Mouse (Mus musculus): ENCODE measurements at regions not wholly inside any gene's neighbourhood (a gene's known extent, or its start where the extent isn't known, plus 50 kb on each side); places are given as distances from the start of the nearest gene placed in this dataset.
"Not testable (repeated sequence)": the region's sequence is repeated elsewhere in the genome, so short reads cannot be mapped to it uniquely, and the experiment has no call there.

DNA sequence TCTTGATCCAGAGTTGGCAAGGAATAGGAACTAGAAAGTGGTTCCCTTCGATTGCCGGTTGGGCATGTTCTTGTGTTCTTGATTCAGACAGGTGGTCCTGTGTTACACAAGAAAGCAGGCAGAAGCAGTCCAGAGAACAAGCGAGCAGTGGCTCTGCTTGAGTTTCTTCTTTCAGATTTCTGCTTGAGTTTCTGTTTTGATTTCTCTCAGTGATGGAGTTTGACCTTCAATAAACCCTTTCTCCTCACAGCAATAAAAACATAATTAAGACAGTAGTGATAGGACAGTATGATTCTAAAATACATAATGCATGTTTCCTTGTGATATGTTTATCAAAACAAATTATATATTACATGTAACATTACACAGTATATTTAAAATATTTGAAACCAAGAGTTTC is 59.1 kb downstream of the Klf6 start:
- Histone ChIP-seq H3K27me3 (ENCODE audit: control insufficient read depth, insufficient read depth, low read length) (no peaks in the 10 kb centered on the region), H3K27ac (ENCODE audit: control insufficient read depth, insufficient read depth, low read length) (no peak overlapping the region), H3K4me1 (replicated peaks; ENCODE audit: control insufficient read depth, insufficient read depth, low read length) (no peaks in the 10 kb centered on the region), H3K36me3 (ENCODE audit: control insufficient read depth, insufficient read depth, low read length) (no peaks in the 10 kb centered on the region), H3K4me3 (ENCODE audit: control insufficient read depth, insufficient read depth, low read length) (no peak overlapping the region)
- WGBS = 74% methylated on average over 3 of the region's 3 CpGs
- TF ChIP-seq CTCF (IDR thresholded peaks at IDR 0.05; ENCODE audit: borderline replicate concordance, control insufficient read depth, extremely low read depth, insufficient read depth, low read length, poor library complexity) (no peak), POLR2A (IDR thresholded peaks at IDR 0.05; ENCODE audit: control insufficient read depth, extremely low read depth, insufficient read depth, low read length, poor library complexity) (no peak)
- no peak for DNase-seq

DNA sequence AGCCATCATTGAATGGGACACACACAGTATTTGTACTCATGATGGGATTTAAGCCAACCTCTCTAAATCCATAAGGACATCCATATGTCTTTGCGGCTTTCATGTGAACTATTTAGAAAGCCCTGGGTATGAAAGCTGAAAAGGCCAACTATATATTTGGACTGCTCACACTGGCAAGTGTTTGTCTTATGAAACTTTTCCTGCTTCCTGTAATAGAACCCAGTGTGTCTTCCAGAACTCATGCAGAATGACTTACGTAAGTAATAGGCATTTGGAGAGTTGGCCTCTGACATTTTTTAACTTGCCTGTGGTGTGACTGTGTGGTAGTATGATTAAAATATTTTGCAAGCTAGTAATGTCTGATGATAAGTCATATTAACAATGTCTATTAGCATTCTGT is 70.2 kb downstream of the Klf6 start:
- no peak for DNase-seq
- no peak overlapping the region for H3K27ac ChIP-seq (ENCODE audit: control insufficient read depth, insufficient read depth, low read length)
- no peaks in the 10 kb centered on the region for H3K27me3 ChIP-seq (ENCODE audit: control insufficient read depth, insufficient read depth, low read length)
- WGBS = 97% methylated on average over 2 of the region's 2 CpGs
- TF ChIP-seq CTCF (IDR thresholded peaks at IDR 0.05; ENCODE audit: borderline replicate concordance, control insufficient read depth, extremely low read depth, insufficient read depth, low read length, poor library complexity) (no peak), POLR2A (IDR thresholded peaks at IDR 0.05; ENCODE audit: control insufficient read depth, extremely low read depth, insufficient read depth, low read length, poor library complexity) (no peak)
- no peaks in the 10 kb centered on the region for H3K4me1 ChIP-seq (replicated peaks; ENCODE audit: control insufficient read depth, insufficient read depth, low read length)
- H3K36me3 ChIP-seq (ENCODE audit: control insufficient read depth, insufficient read depth, low read length) = no peaks in the 10 kb centered on the region
- H3K4me3 ChIP-seq (ENCODE audit: control insufficient read depth, insufficient read depth, low read length) = no peak overlapping the region

DNA sequence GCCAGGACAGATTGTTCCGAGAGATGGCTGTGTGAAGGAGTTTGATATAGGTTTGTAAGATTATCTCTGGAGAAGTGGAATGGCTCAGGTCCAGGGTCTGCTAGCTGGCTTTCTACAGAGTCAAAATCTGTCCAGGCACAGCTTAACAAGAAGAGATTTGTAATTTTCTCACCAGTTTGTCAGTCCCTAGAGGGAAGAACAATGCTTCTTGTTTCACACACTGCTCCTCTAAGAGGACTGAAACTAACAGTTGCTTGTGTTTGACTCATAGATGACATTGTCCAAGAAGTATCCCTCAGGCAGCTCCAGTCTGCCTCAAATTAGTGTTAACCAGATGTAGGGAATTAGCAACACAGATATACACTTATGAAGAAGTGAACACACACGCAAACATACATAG is 76.2 kb downstream of the Klf6 start:
- WGBS = 95% methylated on average over 2 of the region's 2 CpGs
- Histone ChIP-seq H3K36me3 (ENCODE audit: control insufficient read depth, insufficient read depth, low read length) (no peaks in the 10 kb centered on the region), H3K27me3 (ENCODE audit: control insufficient read depth, insufficient read depth, low read length) (no peaks in the 10 kb centered on the region), H3K27ac (ENCODE audit: control insufficient read depth, insufficient read depth, low read length) (no peak overlapping the region), H3K4me3 (ENCODE audit: control insufficient read depth, insufficient read depth, low read length) (no peak overlapping the region), H3K4me1 (replicated peaks; ENCODE audit: control insufficient read depth, insufficient read depth, low read length) (no peaks in the 10 kb centered on the region)
- DNase-seq = no peak
- no peak for TF ChIP-seq POLR2A (IDR thresholded peaks at IDR 0.05; ENCODE audit: control insufficient read depth, extremely low read depth, insufficient read depth, low read length, poor library complexity)
- no peak for TF ChIP-seq CTCF (IDR thresholded peaks at IDR 0.05; ENCODE audit: borderline replicate concordance, control insufficient read depth, extremely low read depth, insufficient read depth, low read length, poor library complexity)

DNA sequence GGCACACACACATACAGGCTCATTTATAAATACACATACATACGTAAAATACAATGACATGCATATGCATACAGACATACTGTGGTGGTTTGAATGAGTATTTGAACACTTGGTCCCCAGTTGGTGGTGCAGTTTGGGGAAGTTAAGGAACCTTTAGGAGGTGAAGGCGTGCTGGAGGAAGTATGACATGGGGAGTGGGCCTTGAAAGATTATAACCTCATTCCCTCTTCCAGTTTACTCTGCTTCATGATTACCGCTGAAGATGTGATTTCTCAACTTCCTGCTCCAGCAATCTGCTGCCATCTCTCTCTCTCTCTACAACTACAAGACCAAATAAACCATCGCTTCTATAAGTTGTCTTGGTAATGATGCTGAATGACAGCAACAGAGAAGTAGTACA is 76.7 kb downstream of the Klf6 start:
- WGBS = 83% methylated on average over 4 of the region's 4 CpGs
- no peak for DNase-seq
- no peak overlapping the region for H3K27ac ChIP-seq (ENCODE audit: control insufficient read depth, insufficient read depth, low read length)
- no peaks in the 10 kb centered on the region for H3K36me3 ChIP-seq (ENCODE audit: control insufficient read depth, insufficient read depth, low read length)
- H3K27me3 ChIP-seq (ENCODE audit: control insufficient read depth, insufficient read depth, low read length) = no peaks in the 10 kb centered on the region
- H3K4me3 ChIP-seq (ENCODE audit: control insufficient read depth, insufficient read depth, low read length) = no peak overlapping the region
- TF ChIP-seq CTCF (IDR thresholded peaks at IDR 0.05; ENCODE audit: borderline replicate concordance, control insufficient read depth, extremely low read depth, insufficient read depth, low read length, poor library complexity) (no peak), POLR2A (IDR thresholded peaks at IDR 0.05; ENCODE audit: control insufficient read depth, extremely low read depth, insufficient read depth, low read length, poor library complexity) (no peak)
- no peaks in the 10 kb centered on the region for H3K4me1 ChIP-seq (replicated peaks; ENCODE audit: control insufficient read depth, insufficient read depth, low read length)

DNA sequence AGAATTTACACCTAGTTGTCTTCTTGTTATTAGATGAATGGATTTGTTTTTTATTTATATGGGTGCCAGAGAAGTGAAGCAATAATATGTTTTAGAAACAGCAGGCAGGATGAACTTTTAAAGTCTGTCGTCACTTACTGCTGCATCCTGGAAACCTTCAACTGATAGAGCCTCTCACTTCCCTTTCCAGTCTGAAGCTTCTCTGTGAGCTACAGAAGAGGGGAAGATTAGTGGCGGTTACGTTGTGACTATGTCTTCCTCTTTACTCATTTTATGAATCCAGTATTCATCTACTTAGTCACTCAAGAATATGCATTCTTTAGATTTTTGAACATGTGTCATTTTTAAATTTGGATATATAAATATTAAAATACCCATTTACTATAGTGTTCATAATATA is 78.1 kb downstream of the Klf6 start:
- DNase-seq = no peak
- H3K36me3 ChIP-seq (ENCODE audit: control insufficient read depth, insufficient read depth, low read length) = no peaks in the 10 kb centered on the region
- no peaks in the 10 kb centered on the region for H3K4me1 ChIP-seq (replicated peaks; ENCODE audit: control insufficient read depth, insufficient read depth, low read length)
- H3K4me3 ChIP-seq (ENCODE audit: control insufficient read depth, insufficient read depth, low read length) = no peak overlapping the region
- no peak overlapping the region for H3K27ac ChIP-seq (ENCODE audit: control insufficient read depth, insufficient read depth, low read length)
- 32% methylated on average over 3 of the region's 3 CpGs for WGBS
- TF ChIP-seq POLR2A (IDR thresholded peaks at IDR 0.05; ENCODE audit: control insufficient read depth, extremely low read depth, insufficient read depth, low read length, poor library complexity) (no peak), CTCF (IDR thresholded peaks at IDR 0.05; ENCODE audit: borderline replicate concordance, control insufficient read depth, extremely low read depth, insufficient read depth, low read length, poor library complexity) (no peak)
- no peaks in the 10 kb centered on the region for H3K27me3 ChIP-seq (ENCODE audit: control insufficient read depth, insufficient read depth, low read length)

DNA sequence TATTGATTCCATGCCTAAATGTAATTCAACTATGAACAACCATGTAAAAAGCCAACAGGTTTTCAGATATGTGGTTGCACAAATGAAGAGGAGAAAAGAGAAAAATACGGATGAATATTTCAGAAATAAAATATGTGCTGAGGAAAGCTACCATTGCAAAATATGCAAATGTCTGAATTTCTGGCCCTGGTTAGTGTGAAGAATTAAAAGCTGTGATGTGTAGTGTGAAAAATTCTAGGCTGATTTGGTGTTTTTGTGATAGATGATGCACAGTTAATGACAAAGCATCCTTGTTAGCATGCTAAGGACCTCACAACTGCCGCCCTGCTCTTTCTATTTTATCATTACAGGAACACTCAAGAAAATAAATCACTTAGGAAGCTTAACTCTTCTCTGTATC is 91.6 kb downstream of the Klf6 start:
- no peak for TF ChIP-seq POLR2A (IDR thresholded peaks at IDR 0.05; ENCODE audit: control insufficient read depth, extremely low read depth, insufficient read depth, low read length, poor library complexity)
- no peak for TF ChIP-seq CTCF (IDR thresholded peaks at IDR 0.05; ENCODE audit: borderline replicate concordance, control insufficient read depth, extremely low read depth, insufficient read depth, low read length, poor library complexity)
- Histone ChIP-seq H3K27ac (ENCODE audit: control insufficient read depth, insufficient read depth, low read length) (no peak overlapping the region), H3K4me3 (ENCODE audit: control insufficient read depth, insufficient read depth, low read length) (no peak overlapping the region), H3K4me1 (replicated peaks; ENCODE audit: control insufficient read depth, insufficient read depth, low read length) (no peaks in the 10 kb centered on the region), H3K36me3 (ENCODE audit: control insufficient read depth, insufficient read depth, low read length) (no peaks in the 10 kb centered on the region), H3K27me3 (ENCODE audit: control insufficient read depth, insufficient read depth, low read length) (no peaks in the 10 kb centered on the region)
- DNase-seq = no peak
- WGBS = 90% methylated on average over 2 of the region's 2 CpGs

DNA sequence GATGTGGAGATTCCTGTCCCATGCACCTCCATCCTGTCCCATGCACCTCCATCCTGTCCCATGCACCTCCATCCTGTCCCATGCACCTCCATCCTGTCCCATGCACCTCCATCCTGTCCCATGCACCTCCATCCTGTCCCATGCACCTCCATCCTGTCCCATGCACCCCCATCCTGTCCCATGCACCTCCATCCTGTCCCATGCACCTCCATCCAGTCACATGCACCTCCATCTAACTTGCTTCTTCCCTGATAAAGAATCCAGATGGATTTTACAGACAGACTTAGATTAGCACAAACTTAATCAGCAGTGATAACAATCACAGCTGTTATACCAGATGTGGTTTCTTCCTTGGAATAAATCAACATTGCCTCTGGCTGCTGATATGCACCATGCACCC is 93.8 kb downstream of the Klf6 start:
- not testable (repeated sequence) for H3K4me3 ChIP-seq (ENCODE audit: control insufficient read depth, insufficient read depth, low read length); H3K27ac ChIP-seq (ENCODE audit: control insufficient read depth, insufficient read depth, low read length); H3K4me1 ChIP-seq (replicated peaks; ENCODE audit: control insufficient read depth, insufficient read depth, low read length); H3K27me3 ChIP-seq (ENCODE audit: control insufficient read depth, insufficient read depth, low read length); DNase-seq; H3K36me3 ChIP-seq (ENCODE audit: control insufficient read depth, insufficient read depth, low read length)
